Mouse (Mus musculus): ENCODE data around the gene Coro6.

The Coro6 gene

GRCm38 (mm10) chr11:77465111-77465510, 2.9 kb downstream of the Coro6 start:
- no peak for DNase-seq

- no peak for DNase-seq
These were observed 4.3 kb downstream of the Coro6 start for GRCm38 (mm10) chr11:77466544-77466943.

- DNase-seq, result peak; percentile 58
These were observed 4.9 kb downstream of the Coro6 start for GRCm38 (mm10) chr11:77467157-77467556.

DNA sequence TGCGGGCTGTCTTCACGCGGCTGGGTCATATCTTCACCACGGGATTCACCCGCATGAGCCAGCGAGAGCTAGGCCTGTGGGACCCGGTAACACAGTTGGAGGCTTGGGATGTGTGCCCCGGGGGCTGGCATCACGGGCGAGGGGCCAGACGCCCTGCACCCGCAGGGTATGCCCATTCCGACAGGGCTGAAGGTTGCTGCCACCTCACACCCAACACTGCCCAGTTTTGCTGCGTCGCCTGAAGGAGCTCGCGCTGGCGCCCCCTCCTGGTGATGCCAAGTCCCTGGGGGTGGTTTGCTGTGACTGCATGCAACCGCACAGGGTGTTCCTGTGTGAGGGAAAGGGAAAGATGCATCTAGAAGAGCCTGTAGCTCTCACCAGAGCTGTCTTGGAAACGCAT, 5.6 kb downstream of the Coro6 start:
- DNase-seq, result peak; percentile 88

DNA sequence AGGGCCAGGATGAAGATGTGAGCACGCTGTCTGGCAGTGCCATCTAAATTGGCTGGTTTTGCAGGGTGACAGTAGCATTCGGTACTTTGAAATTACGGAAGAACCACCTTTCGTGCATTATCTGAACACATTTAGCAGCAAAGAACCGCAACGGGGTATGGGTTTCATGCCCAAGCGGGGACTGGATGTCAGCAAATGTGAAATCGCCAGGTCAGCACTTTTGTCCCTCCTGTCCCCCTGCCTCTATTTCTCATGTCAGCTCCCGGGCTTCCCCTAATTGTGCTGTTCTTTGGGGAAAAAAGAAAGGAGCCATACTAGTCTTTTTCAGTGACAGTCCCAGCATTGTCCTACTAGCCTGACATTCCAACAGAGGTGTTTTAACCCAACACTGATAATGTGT, 6.2 kb downstream of the Coro6 start:
- DNase-seq, result no peak

GRCm38 (mm10) chr11:77471407-77471806, 9.2 kb downstream of the Coro6 start:
- no peak for DNase-seq

DNA sequence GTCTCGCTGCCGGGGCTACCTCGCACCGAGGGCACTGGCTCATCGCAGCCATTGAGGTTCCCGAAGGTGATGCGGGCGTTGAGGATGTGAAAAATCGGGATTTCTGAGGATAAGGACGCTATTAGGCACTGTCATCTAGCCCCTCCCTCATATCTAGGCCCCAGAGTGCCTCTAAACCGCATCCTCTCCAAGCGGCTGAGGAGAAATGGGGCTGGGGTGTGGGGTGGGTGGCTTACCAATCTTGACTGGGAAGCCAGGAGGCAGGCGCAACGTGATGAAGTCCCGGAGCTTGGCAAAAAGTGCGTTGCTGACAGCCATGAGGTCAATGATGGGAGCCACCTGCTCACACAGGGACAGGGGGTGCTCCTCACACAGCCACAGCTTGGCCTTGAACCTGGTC, 10.6 kb downstream of the Coro6 start:
- no peak for DNase-seq

DNA sequence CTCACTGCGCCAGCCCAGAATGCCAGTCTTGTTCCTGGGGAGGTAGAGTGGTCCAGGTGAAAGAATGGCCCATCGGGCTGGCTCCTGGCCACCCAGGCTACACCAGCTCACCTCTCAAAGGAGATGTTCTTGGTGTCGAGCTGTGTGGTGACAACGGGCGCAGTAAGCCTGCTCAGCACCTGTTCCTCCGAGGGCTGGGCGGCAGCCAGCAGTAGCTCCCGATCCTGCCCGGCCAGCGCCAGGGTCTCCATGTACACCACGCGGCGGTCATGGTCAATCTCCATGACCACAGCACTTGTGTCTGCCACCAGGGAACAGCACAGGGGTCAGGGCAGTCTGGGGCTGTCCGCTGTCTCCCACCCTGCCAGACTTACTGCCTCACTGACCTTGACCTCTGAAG, 14.0 kb downstream of the Coro6 start:
- no peak for DNase-seq

- DNase-seq, result no peak
These were observed 14.7 kb downstream of the Coro6 start for GRCm38 (mm10) chr11:77476895-77477294.

DNA sequence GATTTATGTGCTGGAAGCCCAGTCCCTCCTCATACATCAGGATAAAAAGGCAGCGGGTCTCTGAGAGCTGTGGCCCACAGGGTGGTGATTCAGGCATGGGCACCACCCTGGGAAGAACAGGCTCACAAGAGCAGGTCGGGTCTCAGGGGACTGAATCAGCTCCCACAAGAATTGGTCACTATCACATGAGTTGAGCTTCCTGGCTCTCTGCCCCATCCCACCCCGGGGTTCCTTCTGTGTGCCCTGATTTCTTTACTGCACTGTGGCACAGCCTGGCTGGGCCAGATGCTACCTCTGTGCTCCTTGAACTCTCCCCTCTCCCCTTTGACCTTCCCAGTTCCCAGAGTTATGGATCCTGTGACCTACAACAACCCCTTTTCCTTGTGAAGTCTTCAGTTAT, 20.8 kb downstream of the Coro6 start:
- DNase-seq, result no peak

- DNase-seq, result no peak
These were observed 21.5 kb downstream of the Coro6 start for GRCm38 (mm10) chr11:77483510-77484255.

DNA sequence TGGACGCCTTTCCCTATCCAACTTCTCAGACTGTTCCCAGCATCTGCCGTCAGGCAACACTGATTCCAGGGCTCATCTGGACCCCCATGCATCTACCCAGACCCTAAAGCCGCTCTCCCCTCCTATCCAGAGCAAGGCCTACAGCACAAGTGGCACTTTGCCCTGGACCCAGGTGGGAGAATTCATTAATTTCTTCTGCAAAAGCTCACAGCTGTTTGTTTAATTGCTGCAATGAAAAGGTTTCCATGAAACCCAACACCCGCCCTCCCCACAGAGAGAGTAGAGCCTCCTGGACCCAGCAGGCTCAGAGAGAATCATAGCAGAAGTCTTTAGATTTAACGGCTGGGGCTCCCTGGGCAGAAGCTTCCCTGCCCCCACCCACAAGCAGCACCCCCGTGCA, 23.0 kb downstream of the Coro6 start:
- no peak for DNase-seq

GRCm38 (mm10) chr11:77486798-77487197, 24.6 kb downstream of the Coro6 start:
- DNase-seq, result no peak

- peak; percentile 48 for DNase-seq
These were observed 26.8 kb downstream of the Coro6 start for GRCm38 (mm10) chr11:77488771-77489581.

DNA sequence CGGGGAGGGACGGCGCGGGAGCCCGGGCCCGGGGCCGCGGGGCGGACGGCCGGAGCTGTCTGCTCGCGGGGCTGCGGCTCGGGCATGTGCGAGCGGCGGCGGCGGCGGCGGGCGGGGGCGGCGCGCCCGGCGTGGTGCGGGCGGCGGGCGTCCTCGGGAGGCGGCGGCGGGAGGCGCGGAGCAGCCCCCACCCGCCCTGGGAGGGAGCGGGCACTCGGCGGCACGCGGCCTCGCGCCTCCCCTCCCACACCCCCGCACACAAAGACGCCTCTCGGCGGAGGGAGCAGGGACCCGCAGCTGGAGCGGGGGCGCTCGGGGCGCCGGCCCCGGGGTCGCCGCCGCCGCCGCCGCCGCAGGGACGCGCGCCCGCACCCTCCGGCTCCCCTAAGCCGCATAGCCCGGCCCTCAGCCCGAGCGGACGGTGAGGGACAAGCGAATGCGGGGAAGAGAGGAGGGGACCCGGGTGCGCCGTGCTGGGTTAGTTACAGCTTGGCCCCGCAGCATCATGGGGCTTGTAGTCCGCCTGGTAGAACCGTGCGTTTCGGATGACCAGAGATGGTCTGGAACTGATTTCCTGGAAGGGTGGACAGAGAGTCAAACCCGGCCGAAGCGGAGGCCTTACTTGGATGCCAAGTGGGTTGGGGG, 27.5 kb downstream of the Coro6 start, which contains the start of gene Ankrd13b:
Gene Ankrd13b, minus strand, starts transcription at position 88 of the 645 bp plus-strand sequence.
- peak; percentile 80 for DNase-seq

DNA sequence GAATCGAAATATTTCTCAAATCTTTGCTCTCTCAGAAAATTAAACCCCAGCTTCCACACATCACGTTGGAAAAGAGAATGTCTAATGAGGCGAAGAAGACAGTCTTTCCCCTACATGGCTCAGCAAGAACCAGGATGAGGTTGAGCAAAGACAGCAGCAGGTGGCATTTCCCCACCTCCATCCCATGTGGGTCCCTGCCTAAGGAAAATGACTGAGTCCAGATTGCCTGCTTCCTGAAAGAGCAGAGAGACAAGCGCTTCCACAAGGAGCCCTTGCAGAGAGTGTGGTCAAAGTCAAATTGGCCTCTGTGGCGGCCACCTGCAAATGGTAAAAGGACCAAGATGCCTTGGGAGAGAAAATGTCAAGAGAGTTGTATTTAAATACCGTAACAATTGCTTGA, 28.2 kb downstream of the Coro6 start:
- no peak for DNase-seq

GRCm38 (mm10) chr11:77491123-77491501, 28.9 kb downstream of the Coro6 start:
- peak; percentile 99 for DNase-seq

DNA sequence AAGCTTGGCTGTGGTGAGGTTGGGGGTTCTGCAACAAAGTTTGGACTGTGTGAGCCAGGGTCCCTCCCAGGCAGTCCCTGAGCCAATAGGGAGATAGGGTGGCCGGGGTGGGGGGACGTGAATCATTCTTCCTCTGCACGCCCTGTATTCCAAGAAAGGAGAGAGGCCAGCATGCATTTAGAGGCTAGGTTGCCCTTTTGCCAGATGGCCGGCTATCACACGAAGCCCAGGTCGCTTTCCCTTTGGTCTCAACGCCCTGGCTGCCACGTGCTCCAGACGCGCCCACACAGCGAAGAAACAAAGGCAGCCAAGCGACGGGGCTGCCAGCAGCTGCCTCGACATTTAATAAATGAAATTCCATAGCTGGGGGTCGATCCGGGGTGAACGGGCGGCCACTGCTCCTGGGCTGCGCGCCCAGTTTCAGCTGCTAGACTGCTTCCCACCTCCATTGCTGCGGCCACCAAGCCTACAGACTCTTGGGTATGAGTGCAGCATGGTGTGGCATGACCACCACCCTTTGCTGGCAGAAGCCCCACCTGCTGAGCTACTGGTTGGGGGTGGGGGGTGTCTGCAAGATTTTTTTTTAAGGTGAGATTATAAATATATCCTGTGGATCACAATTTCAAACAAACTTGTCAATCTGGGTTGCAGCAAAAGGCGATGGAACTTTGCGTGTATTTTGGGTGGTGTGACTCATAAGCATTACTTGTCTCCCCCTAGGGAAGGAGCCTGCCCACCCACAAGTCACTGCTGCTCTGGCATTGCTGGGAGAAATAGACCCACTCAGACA, 29.5 kb downstream of the Coro6 start:
- DNase-seq, result peak; percentile 61

- DNase-seq, result peak; percentile 74
These were observed 30.2 kb downstream of the Coro6 start for GRCm38 (mm10) chr11:77492311-77492871.

- peak; percentile 89 for DNase-seq
These were observed 30.7 kb downstream of the Coro6 start for GRCm38 (mm10) chr11:77492911-77493332.

DNA sequence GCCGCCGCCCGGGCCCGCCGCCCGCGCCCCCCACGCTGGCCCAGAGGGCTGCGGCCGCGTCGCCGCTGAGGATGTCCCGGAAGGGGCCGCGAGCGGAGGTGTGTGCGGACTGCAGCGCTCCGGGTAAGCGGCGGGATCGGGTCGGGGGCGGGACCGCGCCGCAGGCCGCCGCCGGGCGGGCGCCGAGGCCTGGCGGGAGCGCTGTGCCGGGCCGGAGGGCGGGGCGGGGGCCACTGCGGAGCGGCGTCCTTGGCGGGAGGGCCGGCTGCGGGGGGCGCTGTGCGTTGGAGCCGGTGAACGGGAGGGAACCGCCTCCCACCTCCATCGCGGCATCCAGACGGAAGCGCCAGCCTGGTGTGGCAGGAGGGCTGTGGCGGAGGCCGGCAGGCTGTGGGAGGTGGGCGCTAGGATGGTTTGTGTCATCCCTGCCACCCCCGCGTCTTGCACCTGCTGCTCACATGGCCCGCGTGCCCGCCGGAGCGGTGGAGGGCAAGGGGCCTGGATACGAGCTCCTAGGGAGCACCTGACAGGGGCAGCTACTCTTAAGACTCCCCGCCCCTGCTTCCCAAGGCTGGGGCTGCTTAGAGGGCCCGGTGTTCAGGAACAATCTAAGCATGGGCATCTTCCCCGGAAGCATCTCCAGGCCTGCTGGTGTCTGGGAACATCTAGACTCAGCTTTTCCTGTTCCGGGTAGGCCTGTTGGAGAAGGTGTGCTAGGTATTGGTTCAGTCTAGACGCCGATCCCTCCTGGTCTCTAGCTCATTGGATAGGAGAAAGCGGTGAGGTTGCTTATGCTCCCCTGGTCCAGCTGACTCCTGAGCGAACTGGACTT, 31.5 kb downstream of the Coro6 start, which contains the start of gene Git1:
Gene Git1, plus strand, starts transcription at position 51 of the 832 bp plus-strand sequence.
- peak; percentile 54 for DNase-seq

- no peak for DNase-seq
These were observed 32.1 kb downstream of the Coro6 start for GRCm38 (mm10) chr11:77494344-77494676.

Measured in right cerebral cortex, postnatal 4 days (tissue).